Mouse (Mus musculus): ENCODE measurements around the gene E130309D02Rik.

Gene E130309D02Rik

GRCm38 (mm10) chr5:143269363-143270150, 45.6 kb downstream of the E130309D02Rik start, which contains the start of gene Zfp316:
Gene Zfp316, minus strand, starts transcription at chr5:143270022.
- in situ Hi-C loops (cut with MseI, MboI): no loop called here

- in situ Hi-C loops (cut with MseI, MboI): no loop called here
These were observed 46.2 kb downstream of the E130309D02Rik start for GRCm38 (mm10) chr5:143268985-143269362.

- in situ Hi-C loops (cut with MseI, MboI): no loop called here
These were observed 48.4 kb downstream of the E130309D02Rik start for GRCm38 (mm10) chr5:143266794-143267193.

- in situ Hi-C loops (cut with MseI, MboI): no loop called here
These were observed 49.8 kb downstream of the E130309D02Rik start for GRCm38 (mm10) chr5:143265409-143265808.

- in situ Hi-C loops (cut with MseI, MboI): no loop called here
These were observed 50.5 kb downstream of the E130309D02Rik start for GRCm38 (mm10) chr5:143264689-143265088.

GRCm38 (mm10) chr5:143261636-143262035, 53.5 kb downstream of the E130309D02Rik start:
- in situ Hi-C loops (cut with MseI, MboI): no loop called here

GRCm38 (mm10) chr5:143255802-143256201, 59.4 kb downstream of the E130309D02Rik start:
- in situ Hi-C loops (cut with MseI, MboI): no loop called here

- in situ Hi-C loops (cut with MseI, MboI): no loop called here
These were observed 60.0 kb downstream of the E130309D02Rik start for GRCm38 (mm10) chr5:143255131-143255519.

GRCm38 (mm10) chr5:143254487-143255130, 60.6 kb downstream of the E130309D02Rik start:
- in situ Hi-C loops (cut with MseI, MboI): no loop called here

GRCm38 (mm10) chr5:143253881-143254486, 61.2 kb downstream of the E130309D02Rik start:
- in situ Hi-C loops (cut with MseI, MboI): no loop called here

GRCm38 (mm10) chr5:143253186-143253880, 61.8 kb downstream of the E130309D02Rik start:
- in situ Hi-C loops (cut with MseI, MboI): no loop called here

GRCm38 (mm10) chr5:143252791-143253185, 62.4 kb downstream of the E130309D02Rik start:
- in situ Hi-C loops (cut with MseI, MboI): no loop called here

GRCm38 (mm10) chr5:143252039-143252438, 63.1 kb downstream of the E130309D02Rik start:
- in situ Hi-C loops (cut with MseI, MboI): no loop called here
